Mouse (Mus musculus): ENCODE measurements around the gene Stub1.
"Not testable (repeated sequence)": the region's sequence is repeated elsewhere in the genome, so short reads cannot be mapped to it uniquely, and the experiment has no call there.

Stub1 gene

GRCm38 (mm10) chr17:25823452-25823851 is 9.8 kb downstream of the Stub1 start, which contains the start of gene Wdr24:
TSS of gene Wdr24 (plus strand) at chr17:25823627.
- peak; percentile 86 for DNase-seq (ENCODE audit: low read depth, low spot score)

DNA sequence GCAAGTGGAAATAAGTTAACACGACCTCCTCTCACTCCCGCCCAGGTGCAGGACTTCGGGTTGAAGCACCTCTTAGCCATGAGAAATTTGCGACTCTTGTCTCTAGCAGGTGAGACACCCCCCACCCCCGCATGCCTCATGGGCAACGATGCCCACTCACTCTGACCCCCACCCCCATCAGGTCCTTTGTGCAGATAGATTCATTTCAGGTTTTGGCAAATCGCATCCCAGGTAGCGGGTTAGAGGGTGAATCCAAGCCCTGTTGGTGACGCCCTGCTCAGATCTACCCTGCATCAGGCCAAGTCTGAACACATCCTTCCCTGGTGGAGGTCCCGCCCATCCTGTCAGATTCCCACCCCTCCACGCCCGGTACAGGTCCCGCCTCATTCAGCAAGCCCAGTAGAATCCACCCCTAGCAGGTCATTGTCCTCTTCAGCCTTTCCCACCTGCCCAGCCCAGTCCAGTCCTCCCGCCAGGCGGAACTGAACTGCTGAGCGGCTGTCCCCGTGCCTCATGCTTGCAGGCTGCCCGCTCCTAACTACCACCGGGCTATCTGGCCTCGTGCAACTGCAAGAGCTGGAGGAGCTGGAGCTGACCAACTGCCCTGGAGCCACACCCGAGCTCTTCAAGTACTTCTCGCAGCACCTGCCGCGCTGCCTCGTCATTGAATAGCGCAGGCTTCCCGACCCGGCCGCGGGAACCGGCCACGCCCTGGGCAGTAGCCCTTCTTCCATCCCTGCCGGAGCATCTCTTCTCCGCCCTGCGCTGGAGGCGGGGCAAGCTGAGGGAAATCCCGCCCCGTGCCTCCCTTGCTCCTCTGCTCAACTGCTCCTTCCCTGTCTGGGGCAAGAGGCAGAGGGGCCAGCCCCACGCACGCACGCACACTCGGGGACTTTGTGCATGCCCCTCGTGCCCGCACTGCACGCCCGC is 14.1 kb downstream of the Stub1 start:
- no peak for DNase-seq (ENCODE audit: low read depth, low spot score)

- no peak for DNase-seq (ENCODE audit: low read depth, low spot score)
Measured at GRCm38 (mm10) chr17:25817662-25818061, 15.5 kb downstream of the Stub1 start.

DNA sequence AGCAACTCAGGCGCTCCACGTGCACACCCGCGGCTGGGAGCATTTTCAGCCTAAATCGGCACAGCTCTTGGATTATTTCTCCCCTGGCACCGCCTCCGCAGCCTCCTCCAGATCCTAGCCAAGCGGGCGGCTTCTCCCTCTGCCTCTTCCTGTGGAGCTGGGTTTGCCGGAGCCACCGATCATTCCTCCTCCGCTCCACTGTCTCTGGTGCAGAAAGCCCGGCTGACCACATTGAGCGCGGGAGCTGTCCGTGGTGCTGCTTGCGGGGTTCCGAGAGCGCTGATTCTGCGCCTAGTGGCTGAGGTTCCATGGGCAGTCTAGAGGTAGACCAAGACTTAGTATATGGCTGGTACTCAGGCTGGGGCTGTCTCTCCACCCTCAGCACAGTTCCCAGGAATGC is 19.7 kb downstream of the Stub1 start:
- peak; percentile 93 for DNase-seq (ENCODE audit: low read depth, low spot score)

GRCm38 (mm10) chr17:25810890-25811289 is 22.3 kb downstream of the Stub1 start:
- no peak for DNase-seq (ENCODE audit: low read depth, low spot score)

GRCm38 (mm10) chr17:25809606-25810340 is 23.4 kb downstream of the Stub1 start:
- no peak for DNase-seq (ENCODE audit: low read depth, low spot score)

- DNase-seq (ENCODE audit: low read depth, low spot score), result peak; percentile 59
Measured at GRCm38 (mm10) chr17:25808789-25809605, 24.2 kb downstream of the Stub1 start, which contains the start of gene Fbxl16. TSS of gene Fbxl16 (plus strand) at chr17:25809085.

DNA sequence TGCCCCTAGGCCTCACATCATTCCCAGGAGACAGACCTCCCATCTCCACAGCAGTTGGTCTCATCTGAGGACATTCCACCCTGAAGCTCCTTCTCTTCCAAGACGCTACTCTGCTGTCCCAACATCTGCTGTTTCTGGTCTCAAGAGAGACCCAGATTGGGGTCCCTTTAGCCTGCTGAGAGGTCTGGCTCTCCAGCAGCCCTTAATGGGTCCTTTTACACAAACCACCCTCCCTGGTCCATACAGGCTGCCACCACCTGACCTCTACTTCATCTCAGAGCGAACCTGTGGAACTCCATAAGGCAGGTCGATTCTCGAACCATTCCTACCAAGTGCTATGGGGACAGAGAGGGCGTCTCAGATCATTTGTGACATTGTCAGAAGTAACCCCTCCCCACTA is 25.2 kb downstream of the Stub1 start:
- DNase-seq (ENCODE audit: low read depth, low spot score), result no peak

- DNase-seq (ENCODE audit: low read depth, low spot score), result not testable (repeated sequence)
Measured at GRCm38 (mm10) chr17:25807452-25807851, 25.8 kb downstream of the Stub1 start.

GRCm38 (mm10) chr17:25806507-25806906 is 26.7 kb downstream of the Stub1 start:
- no peak for DNase-seq (ENCODE audit: low read depth, low spot score)

DNA sequence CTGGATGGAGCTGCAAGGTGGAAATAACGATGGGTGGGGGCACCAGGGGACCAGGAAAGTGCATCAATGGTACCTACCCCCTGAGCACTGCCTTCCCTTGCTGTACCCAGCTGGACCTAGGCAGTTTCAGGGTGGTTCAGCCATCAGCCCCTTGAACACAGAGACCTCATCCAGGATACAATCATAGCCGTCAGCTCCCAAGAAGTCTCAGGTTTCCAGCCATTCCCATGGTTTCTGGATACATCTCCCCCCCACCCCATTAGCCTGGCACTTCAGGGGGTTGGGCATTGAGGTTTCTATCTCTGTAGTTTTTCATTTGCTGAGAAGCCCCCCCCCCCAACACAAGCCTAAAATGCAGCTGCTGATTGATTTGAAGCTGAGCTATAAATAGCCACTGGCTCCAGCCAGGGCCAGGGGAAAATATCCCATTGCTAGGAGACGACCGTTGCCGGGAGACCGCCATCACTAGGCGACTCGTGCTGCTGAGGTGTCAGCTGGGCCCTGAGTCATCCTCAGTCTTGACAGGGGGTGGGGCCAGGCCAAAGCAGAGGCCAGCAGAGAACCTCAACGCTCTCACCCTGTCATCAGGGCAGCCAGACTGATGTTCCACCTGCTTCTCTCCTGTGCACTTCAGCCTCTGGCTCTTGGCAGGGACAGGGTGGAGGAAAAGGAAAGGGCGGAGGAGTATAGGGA is 30.2 kb downstream of the Stub1 start:
- no peak for DNase-seq (ENCODE audit: low read depth, low spot score)

- DNase-seq (ENCODE audit: low read depth, low spot score), result peak; percentile 73
Measured at GRCm38 (mm10) chr17:25801029-25801428, 32.2 kb downstream of the Stub1 start.

GRCm38 (mm10) chr17:25796951-25797369 is 36.2 kb downstream of the Stub1 start, which contains the start of gene Metrn:
TSS of gene Metrn (minus strand) at chr17:25797136.
- peak; percentile 85 for DNase-seq (ENCODE audit: low read depth, low spot score)

GRCm38 (mm10) chr17:25796211-25796771 is 36.9 kb downstream of the Stub1 start:
- no peak for DNase-seq (ENCODE audit: low read depth, low spot score)

DNA sequence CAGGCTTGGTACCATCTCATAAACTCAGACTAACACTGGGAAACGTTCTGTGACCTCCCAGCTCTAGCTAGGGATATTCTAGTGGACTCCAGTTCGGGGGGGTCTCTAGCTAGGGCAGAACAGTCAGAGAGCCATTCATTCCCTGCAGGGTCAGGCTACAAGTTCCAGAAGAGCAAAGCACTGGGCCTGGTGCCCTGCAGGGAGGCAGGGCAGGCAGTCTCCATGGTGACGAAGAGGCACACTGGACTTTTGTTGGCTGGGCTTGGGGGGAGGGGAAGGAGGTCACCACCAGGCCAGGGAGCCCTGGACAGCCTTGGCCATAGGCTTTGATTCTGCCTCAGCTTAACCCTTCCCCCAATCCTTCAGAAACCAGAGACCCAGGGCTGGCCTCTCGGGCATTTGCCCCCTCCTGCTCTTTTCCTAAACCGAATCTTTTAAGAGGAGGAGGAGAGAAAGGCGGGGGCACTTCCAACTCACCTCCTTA is 37.6 kb downstream of the Stub1 start, which contains the start of gene AC134908.4:
Gene AC134908.4 (minus strand): TSS at position 51 of the 484 bp plus-strand sequence.
- peak; percentile 54 for DNase-seq (ENCODE audit: low read depth, low spot score)

DNA sequence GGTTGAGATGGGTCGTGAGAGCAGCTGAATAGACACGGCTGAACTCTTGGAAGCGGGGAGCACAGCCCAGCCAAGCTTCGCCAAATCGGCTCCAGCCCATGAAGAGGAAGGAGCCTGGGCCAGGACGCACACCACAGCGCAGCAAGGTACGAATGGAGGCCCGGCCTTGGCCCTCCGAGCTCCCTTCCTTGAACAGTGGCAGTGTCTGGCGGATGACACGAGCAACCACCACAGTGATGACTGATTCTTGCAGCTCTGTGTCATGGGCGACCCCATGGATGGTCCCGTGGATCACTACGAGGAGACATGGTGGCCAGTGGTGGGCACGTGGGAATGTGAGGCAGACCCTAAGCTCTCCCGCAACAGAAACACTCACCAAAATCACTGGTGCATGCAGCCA is 38.2 kb downstream of the Stub1 start:
- DNase-seq (ENCODE audit: low read depth, low spot score), result no peak

GRCm38 (mm10) chr17:25794197-25794596 is 39.0 kb downstream of the Stub1 start:
- no peak for DNase-seq (ENCODE audit: low read depth, low spot score)

- peak; percentile 46 for DNase-seq (ENCODE audit: low read depth, low spot score)
Measured at GRCm38 (mm10) chr17:25792615-25793014, 40.6 kb downstream of the Stub1 start, which contains the start of gene Fam173a. TSS of gene Fam173a (minus strand) at chr17:25792901.

DNA sequence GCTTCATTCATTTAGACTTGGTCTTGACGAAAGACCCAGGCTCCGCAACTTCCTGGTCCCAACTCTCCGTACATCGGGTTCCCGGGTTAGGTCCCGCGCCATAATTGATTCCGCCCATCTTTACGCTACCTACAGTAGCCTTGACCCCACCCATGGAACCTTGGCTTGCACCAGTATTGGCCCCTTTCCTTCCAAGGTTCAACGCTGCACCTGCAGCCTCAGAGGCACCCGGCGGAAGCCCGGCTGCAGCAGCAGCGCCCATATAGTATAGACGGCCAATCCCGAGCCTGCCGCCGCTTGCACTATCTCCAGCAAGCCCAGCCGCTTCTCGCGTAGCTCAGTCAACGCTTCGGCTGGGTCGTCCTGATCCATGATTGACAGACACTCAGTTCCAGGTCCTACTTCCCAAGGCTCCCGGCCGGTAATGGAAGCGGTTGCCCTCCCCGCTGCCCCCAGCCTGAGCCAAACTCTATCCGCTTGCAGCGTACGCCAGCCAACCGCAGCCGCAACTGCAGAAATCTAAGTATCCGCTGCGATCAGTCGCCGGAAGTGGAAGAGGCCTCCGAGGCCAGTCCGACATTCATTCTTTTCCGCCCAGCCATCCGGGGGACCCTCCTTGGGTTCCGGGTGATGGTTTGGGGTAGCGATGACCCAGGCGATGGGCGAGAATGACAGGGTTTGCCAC is 41.2 kb downstream of the Stub1 start:
- peak; percentile 81 for DNase-seq (ENCODE audit: low read depth, low spot score)
